Mouse (Mus musculus): ENCODE data around the gene Mri1.

The Mri1 gene

DNA sequence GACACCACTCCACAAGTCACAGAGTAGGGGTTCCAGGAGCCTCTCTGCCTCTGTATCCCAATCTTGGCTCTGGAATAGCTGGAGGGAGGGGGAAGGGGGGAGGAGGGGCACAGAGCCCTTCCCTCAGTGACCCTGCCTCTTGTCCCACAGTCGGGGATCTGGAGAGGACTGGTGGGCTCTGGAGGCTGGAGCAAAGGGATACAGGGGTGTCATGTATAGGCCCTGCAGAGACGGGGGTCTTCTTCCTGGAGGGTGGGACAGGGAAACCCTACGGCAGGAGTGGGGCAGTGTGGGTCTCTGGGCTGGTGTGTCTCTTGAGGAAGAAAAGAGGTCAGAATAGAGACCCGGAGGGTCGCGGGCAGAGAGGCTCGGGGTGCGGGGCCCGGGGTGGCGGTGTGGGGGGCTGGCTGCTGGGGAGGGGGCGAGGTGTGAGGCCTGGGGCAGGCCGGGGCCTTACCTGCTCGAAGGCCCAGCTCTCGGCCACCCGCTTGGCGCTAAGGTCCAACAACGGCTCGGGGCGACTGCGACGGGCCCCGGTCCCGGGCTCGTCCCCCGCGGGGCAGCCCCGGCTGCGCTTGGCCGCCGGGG lies 20.6 kb downstream of the Mri1 start:
- DNase-seq, result no peak

- no peak for DNase-seq
Measured at GRCm38 (mm10) chr8:84235746-84236409, 21.2 kb downstream of the Mri1 start.

DNA sequence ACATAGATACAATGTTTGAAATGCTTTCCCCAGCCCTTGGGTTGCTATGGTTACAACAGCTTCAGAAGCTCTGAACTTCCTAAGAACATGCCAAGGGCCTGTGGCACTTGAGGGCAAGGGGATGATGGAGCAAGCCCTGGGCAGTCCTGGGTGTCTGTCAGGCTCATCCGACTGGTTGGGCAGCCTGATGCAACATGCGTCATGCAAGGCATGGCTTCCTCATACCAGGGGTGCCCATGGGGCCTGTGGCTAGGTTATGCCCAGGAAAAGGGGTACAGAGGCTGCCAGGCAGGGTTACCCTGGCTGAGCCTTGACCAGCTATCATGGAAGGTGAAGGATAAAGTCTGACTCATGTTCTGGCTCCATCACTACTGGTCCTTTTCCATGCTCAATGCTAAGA lies 24.1 kb downstream of the Mri1 start:
- no peak for DNase-seq

DNA sequence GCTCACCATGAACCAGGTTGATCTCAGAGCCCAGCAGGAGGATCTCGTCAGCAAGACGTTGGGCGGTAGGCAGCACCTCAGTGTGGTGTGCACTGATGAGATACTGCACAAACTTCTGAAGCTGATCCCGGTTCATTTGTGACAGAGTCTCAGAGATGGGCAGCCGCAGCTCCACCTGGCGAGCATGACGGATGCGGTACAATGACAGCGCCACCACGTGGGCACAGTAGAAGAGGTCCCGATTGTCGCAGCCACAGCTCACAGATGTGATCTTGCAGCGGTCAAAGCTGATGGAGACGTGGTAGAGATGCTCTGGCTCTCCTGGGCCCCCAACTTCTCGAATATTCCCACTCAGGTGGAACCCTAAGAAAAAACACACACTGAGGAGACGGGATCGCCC lies 26.4 kb downstream of the Mri1 start:
- DNase-seq, result no peak

DNA sequence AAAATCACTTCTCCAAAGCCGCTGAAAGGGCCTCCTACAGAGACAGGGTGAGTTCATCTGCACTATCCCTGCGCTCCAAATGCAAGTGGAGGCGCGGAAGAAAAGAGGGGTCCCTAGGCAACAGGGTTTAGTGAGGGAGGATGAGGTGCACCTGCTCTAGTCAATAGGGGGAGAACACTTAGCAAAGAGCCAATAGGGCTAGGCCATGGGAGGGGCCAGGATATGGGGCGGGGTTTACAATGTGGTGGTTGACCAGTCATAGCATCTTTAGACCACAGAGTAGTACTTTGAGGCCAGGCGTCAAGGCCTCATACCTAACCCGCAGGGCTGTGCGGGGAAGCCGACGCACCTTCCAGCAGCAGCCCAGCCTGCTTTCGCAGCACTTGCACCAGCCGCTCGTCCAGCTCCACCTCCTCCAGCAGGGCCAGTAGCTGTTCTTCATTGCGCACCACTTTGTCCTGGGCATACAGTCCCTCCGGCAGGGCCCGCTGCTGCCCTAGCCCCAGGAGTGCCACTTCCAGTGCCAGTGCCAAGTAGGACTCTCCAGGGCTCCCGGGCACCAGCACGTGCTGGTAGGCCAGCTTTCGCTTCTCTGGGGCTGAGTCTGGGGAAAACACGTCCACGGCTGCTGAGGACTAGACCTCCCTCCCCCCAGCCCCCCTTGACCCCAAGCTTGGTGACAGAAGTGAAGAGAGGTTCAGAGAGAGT lies 33.6 kb downstream of the Mri1 start:
- DNase-seq, result no peak

DNA sequence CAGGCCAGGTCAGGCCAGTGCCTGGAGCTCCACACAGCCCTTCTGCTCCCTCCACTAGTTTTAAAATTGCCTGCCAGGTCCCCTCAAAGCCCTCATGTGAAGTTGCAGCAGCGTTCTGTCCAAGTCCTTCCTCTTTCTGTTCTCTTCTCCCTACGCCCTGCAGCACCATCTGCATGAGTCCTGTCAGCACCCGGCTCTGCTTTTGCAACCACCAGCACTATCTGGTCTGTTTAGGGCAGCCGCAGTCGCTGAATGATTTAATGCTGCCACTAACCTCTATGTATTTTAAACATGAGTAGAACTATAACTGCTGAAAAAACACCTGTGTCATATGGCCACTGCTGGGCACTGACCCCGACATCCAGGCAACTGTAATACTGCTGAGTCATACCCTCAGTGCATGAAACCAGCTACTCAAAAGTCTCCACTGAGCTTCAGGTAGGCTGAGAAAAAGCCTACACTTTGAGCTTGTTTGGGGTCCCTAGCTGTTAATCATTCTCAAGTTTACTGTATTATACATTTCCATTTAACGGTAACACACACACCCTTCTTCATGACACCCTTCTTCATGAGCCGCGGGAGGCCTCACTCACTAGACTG lies 34.5 kb downstream of the Mri1 start:
- peak; percentile 31 for DNase-seq

DNA sequence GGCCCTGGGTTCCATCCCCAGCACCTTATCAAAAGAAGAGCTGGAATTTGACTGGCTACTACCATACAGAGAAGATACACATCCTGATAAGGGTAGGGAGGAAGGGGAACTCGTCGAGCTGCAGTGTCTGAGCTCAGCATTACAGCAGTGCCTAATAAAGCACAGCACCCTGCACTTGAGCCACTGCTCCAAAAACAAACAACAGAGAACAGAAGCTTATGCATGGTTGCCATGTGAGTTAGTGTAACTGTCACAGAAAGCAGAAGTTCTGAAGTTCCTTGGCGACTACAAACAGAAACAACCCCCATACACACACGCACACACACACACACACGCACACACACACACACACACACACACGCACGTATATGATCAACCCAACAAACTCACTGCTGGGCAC lies 37.0 kb downstream of the Mri1 start:
- DNase-seq, result no peak

- no peak for DNase-seq
Measured at GRCm38 (mm10) chr8:84218143-84218542, 39.0 kb downstream of the Mri1 start.

DNA sequence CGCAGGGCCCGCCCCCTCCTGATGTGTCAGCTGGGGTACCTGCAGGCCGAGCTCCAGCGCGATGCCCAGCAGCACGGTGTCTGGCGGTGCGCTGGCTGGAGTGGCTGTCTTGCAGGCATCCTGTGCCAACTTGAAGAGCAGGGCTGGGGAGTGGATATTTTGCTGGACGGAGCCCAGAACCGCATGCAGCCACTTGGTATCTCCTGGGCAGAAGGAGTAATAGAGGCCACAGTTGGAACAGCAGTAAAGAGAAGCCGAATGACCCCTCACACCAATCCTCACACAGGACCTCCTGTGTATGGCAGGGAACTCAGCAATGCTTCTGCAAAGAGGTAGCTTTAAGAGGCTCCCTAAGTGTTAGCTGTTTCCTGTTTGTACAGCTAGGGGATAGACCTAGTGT lies 39.9 kb downstream of the Mri1 start:
- DNase-seq, result no peak

- DNase-seq, result no peak
Measured at GRCm38 (mm10) chr8:84213277-84213676, 43.8 kb downstream of the Mri1 start.

DNA sequence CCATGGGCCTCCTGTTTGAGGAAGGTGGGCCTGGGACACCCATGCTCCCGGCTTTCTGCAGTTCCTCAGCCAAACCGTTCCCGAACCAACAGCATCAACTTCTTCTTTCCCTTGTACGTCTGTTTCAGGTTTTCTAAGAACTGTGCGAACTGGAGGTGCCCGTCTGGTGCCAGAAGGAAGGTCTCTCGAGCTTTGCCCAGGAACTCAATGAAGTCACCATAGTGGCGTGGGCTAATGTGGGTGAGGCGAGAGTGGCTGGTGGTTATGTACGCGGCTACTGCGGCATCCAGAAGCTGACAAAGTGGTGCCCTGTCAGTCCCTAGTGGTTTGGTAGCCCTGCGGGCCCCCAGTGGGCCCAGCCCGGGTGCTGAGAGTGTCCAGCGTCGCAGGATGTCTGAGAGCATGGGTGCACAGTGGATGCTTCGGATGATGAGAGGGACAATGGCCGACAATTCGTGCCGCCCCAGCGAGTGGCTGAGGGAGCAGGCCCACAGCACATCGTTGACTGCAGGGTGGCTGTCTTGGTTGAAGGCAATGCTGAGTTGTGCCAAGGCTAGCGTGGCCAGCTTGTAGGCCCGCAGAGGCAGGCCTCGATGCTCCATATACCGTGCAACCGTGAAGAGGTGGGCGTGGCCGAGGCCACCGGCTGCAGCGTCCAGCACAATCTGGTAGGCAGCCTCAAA lies 45.1 kb downstream of the Mri1 start:
- DNase-seq, result no peak

DNA sequence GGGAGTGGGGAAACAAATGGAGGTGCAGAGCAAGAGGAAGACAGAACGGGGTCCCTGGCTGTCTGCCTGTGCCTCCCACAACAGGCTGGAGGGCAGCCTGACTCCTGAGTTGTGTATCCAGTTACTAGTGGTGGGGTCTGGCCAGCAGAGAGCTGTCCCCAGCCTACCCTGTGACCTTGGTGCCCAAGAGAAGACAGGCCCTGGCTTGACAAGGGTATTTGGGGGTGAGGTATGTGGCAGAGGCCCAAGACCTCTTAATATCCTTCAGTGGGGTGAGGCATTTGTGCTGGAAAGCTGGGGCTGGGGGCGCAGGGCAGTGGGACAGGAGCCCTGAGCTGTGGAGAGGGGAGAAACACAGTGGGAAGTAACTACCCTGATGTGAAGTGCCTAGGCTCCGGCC lies 45.9 kb downstream of the Mri1 start:
- DNase-seq, result no peak

GRCm38 (mm10) chr8:84210167-84210791 lies 46.8 kb downstream of the Mri1 start:
- peak; percentile 82 for DNase-seq

GRCm38 (mm10) chr8:84208381-84209380 lies 48.4 kb downstream of the Mri1 start:
- DNase-seq, result no peak

DNA sequence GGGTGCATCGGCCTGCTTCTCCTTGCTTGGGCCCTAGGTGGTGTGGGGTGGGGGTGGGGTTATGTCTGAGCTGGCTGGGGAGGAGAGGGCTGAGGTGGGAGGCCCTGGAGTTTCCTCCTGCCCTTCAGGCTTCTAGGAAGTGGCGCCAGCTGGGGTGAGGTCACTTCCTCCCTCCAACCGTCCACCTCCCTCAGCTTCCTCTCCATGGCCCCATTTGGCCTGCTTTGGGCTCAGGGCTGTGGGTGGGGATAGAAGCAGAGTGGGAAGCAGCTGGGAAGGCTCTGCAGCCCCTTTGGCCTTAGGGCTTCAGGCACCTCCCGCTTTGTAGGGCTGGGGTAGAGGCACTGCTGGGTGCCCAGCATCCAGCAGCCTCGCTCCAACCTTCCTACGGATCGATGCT lies 49.3 kb downstream of the Mri1 start:
- DNase-seq, result peak; percentile 61

GRCm38 (mm10) chr8:84206666-84207065 lies 50.5 kb downstream of the Mri1 start:
- no peak for DNase-seq

GRCm38 (mm10) chr8:84205073-84205472 lies 52.1 kb downstream of the Mri1 start:
- no peak for DNase-seq

DNA sequence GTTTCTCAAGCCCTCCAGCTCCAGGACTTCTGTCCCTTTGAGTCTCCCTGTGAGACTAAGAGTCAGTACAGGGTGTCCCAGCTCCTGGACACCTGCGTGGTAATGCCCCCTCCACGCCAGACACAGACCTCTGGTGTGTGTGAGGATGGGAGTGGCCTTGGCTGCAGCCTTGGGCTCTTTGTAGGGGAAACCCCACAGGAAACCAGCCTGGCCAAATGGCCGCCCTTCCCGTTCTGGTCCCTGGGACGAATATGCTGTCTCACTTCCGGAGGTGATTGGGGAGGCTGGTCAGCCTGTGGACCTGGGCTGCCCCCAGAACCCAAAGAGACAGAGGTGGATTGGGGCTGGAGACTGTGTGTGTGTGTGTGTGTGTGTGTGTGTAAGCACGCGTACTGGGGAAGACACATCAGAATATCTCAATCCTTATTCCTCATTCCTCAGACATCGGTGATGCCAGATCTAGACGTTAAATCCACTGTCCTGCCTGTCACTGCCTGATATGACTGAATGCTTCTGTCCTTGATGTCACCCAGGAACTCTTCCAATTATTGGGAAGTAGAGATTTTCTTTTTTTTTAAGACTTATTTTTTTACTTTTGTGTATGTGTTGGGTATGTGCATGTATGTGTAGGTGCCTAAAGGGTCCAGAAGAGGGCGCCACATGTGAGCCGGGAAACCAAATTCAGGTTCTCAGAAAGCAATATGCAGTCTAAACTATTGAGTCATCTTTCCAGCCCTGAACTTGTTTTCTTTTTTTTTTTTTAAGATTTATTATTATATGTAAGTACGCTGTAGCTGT lies 53.0 kb downstream of the Mri1 start:
- DNase-seq, result peak; percentile 50

- peak; percentile 75 for DNase-seq
Measured at GRCm38 (mm10) chr8:84202938-84203917, 53.9 kb downstream of the Mri1 start.

Measured in liver (tissue).